Mouse (Mus musculus) lung, adult 2 months (tissue): ENCODE measurements around the gene Il11. TPM values are rescaled to one million over a fixed set of nuclear protein-coding genes. Genes with fewer than 3 reads are reported as not detected.

ENCODE experiments used
- DNase-seq: peaks from one replicate; pipeline ENCODE4 v3.0.0; 2022
- H3K4me1 ChIP-seq: fragments of 200-500 bp; 2 replicates; pipeline ENCODE4 v1.6.1; 2011; ENCODE audit warnings: low read length; ENCODE audit not compliant: control insufficient read depth, insufficient read depth
- H3K4me3 ChIP-seq: fragments of 200-500 bp; replicated peaks from 2 replicates; pipeline ENCODE3; 2011; ENCODE audit warnings: low read depth, mild to moderate bottlenecking, control low read depth, low read length; ENCODE audit errors: extremely low read depth
- POLR2A ChIP-seq: fragments of 200-500 bp; IDR thresholded peaks from 2 replicates; pipeline ENCODE4 v1.6.1; 2011; ENCODE audit warnings: low read depth, mild to moderate bottlenecking, control low read depth, low read length, borderline replicate concordance; ENCODE audit errors: extremely low read depth
- whole genome bisulfite sequencing: fragments of 180-500 bp; shearing (Covaris S2); methylation state at CpG from one replicate; pipeline ENCODE4 v1.1.7; 2018; 5-methylcytosine and 5-hydroxymethylcytosine counted together
- polyA plus RNA-seq: library from polyadenylated mRNA; depleted of rRNA; stranded (reverse); fragments of >200 nt; gene quantifications from 2 replicates; pipeline ENCODE4 v1.2.3, GENCODE M21; 2012; rRNA removed

The Il11 gene
- polyA plus RNA-seq, 1 experiment, result 0.65 TPM

DNA sequence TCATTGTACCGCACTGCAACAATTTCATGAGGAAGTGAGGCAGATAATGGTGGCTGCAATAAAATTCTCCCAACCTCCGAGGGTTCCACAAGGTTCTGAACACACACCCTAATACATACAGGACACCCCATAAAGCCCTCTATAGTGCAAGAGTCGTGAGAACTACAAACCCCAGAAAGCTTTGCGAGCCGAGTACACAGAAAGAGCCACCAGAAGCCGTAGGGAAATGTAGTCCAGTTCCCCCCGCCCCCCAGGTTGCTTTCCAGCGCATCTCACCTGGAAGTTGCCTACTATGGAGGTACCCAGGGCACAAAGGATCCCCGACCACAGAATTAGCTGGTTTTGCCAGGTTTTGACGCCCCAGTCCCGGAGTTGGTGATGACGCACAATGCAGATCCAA lies 59.2 kb downstream of the Il11 start:
- 33% methylated on average over 12 of the region's 12 CpGs for WGBS
- Histone ChIP-seq H3K4me1 (no peaks in the 10 kb centered on the region), H3K4me3 (peak overlapping the region; percentile 60)
- TF ChIP-seq POLR2A, result no peak
- peak; percentile 34 for DNase-seq

Other genes with a start within 250 kb of the Il11 start
- gene Syt5, start 235.3 kb downstream of the Il11 start, polyA plus RNA-seq, result 12.6 and 13.8 TPM in 2 replicates
- 0.08 and 0.14 TPM in 2 replicates for gene Ptprh, start 178.8 kb downstream of the Il11 start, polyA plus RNA-seq
- 10.1 and 14.6 TPM in 2 replicates for gene Tmem86b, start 151.4 kb downstream of the Il11 start, polyA plus RNA-seq
- 99.0 and 112 TPM in 2 replicates for gene Ppp6r1, start 123.8 kb downstream of the Il11 start, polyA plus RNA-seq
- 38.8 and 39.6 TPM in 2 replicates for gene Hspbp1, start 97.8 kb downstream of the Il11 start, polyA plus RNA-seq
- gene Brsk1, start 92.3 kb downstream of the Il11 start, polyA plus RNA-seq, result 4.1 and 4.9 TPM in 2 replicates
- gene Tmem150b, start 57.6 kb downstream of the Il11 start, polyA plus RNA-seq, result 3.2 and 3.8 TPM in 2 replicates
- gene Kmt5c, start 42.7 kb downstream of the Il11 start, polyA plus RNA-seq, result 92.5 and 104 TPM in 2 replicates
- 52.7 and 87.5 TPM in 2 replicates for gene Cox6b2, start 29.8 kb downstream of the Il11 start, polyA plus RNA-seq
- gene Fam71e2, start 11.6 kb downstream of the Il11 start, polyA plus RNA-seq, result not detected in 2 replicates
- gene Tmem190, start 78 bp upstream of the Il11 start, polyA plus RNA-seq, result not detected in 2 replicates
- 59.4 and 97.7 TPM in 2 replicates for gene Tmem238, start 6.8 kb upstream of the Il11 start, polyA plus RNA-seq
- 171 and 204 TPM in 2 replicates for gene Rpl28, start 10.0 kb upstream of the Il11 start, polyA plus RNA-seq
- 135 and 210 TPM in 2 replicates for gene Ube2s, start 29.7 kb upstream of the Il11 start, polyA plus RNA-seq
- 2.5 and 3.4 TPM in 2 replicates for gene Shisa7, start 61.8 kb upstream of the Il11 start, polyA plus RNA-seq
- 14.1 and 22.3 TPM in 2 replicates for gene Isoc2b, start 87.4 kb upstream of the Il11 start, polyA plus RNA-seq
- 13.4 and 15.0 TPM in 2 replicates for gene Isoc2a, start 94.3 kb upstream of the Il11 start, polyA plus RNA-seq
- 0.15 and 0.20 TPM in 2 replicates for gene Gm36210, start 123.7 kb upstream of the Il11 start, polyA plus RNA-seq
- 20.6 and 24.7 TPM in 2 replicates for gene Zfp628, start 132.4 kb upstream of the Il11 start, polyA plus RNA-seq
- gene Nat14, start 139.2 kb upstream of the Il11 start, polyA plus RNA-seq, result 7.1 and 7.6 TPM in 2 replicates
- gene Ssc5d, start 142.9 kb upstream of the Il11 start, polyA plus RNA-seq, result 7.5 and 8.0 TPM in 2 replicates
- 5.6 and 24.2 TPM in 2 replicates for gene Sbk2, start 181.5 kb upstream of the Il11 start, polyA plus RNA-seq
- gene Sbk3, start 188.3 kb upstream of the Il11 start, polyA plus RNA-seq, result 6.5 and 9.0 TPM in 2 replicates
- gene Zfp579, start 213.3 kb upstream of the Il11 start, polyA plus RNA-seq, result 84.1 and 90.7 TPM in 2 replicates
- gene Zfp524, start 231.6 kb upstream of the Il11 start, polyA plus RNA-seq, result 37.0 and 43.5 TPM in 2 replicates
- 32.2 and 33.9 TPM in 2 replicates for gene Fiz1, start 231.8 kb upstream of the Il11 start, polyA plus RNA-seq
- gene Gm44973, start 232.6 kb upstream of the Il11 start, polyA plus RNA-seq, result not detected in 2 replicates
- 43.2 and 47.9 TPM in 2 replicates for gene Zfp865, start 237.5 kb upstream of the Il11 start, polyA plus RNA-seq
- gene Ccdc106, start 237.7 kb upstream of the Il11 start, polyA plus RNA-seq, result 0.90 and 0.97 TPM in 2 replicates